Mouse (Mus musculus) spleen, adult 18-20 months (tissue): ENCODE measurements around the gene Ubtd1.

Experiments used
- DNase-seq, 2 experiments: peaks; one replicate each; pipeline ENCODE4 v3.0.0; 2022; ENCODE audit warnings: mixed read lengths in 2 of 2

The Ubtd1 gene

DNA sequence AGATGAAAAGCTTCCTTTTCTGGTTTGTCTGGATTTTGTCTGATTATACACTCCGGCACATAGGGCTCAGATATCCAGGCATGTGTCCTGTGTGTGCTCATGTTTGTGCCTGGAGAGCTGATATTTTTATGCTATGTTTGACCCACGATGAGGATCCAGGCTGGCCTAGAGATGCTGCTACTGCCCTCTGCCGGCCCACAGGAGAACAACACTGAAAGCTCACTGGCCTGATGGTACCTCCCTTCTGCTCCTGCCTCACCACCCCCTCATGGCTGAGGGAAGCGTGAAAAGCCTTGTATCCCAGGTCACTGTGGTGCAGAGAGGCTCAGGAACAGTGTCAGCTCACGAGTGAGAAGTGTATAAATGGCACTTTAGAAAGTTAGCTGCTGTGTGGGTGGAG is 44.6 kb downstream of the Ubtd1 start:
- DNase-seq: peak; percentile 47 to 75

DNA sequence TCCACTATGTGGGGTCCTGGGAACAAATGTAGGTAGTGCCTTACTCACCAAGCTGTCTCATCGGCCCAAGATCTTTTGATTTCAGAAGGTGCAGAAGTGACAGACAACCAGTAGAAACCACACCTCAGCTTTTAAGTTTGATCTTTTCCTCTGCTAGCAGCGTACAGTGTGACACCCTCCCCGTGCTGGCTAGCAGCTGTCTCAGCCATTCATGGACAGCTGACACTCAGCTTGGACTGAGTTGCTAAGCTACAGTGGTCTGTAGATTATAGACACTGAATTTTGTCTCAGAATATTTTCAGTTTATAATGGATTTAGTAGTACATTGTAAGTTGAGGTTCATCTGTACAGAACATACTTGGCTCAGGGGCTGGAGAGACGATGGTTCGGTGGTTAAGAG is 49.5 kb downstream of the Ubtd1 start:
- DNase-seq: no peak

DNA sequence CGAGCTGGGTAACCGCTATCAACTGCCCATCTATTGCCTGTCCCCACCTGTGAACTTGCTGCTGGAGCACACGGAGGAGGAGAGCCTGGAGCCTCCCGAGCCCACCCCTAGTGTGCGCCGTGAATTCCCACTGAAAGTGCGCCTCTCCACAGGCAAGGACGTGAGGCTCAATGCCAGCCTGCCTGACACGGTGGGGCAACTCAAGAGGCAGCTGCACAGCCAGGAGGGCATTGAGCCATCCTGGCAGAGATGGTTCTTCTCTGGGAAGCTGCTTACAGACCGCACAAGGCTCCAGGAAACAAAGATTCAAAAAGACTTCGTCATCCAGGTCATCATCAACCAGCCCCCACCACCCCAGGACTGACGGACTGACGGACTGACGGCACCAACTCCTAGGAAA is 52.0 kb downstream of the Ubtd1 start:
- no peak for DNase-seq

DNA sequence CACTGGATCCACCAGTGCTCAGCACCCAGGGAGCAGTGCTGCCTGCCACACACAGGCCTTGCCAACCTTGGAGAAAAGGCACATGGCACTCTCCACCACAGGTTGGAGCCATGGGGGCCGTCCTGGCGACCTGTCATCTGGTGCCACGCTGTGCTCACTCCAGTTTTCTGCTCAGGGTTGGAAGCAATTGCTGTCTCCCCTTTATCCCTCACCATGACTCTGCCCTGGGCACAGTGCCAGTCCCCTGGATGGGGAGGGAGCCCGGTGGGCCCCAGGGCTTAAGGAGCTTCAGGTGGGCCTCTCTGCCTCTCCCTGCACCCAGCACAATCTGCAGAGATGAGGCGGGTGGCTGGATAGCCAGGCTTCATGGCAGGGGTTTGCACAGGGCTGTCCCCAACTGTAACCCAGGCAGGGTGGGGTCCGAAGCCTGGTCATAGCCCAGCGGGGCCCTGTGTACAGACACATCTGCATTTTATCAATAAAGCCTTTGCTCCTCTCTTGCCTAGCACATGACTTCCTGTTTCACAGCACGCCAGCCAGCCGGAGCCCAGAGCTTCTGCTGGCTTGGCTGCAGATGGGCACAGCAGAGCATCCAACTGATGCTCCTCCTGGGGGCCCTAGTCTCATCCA is 52.7 kb downstream of the Ubtd1 start:
- peak in 1 of 2 experiments; percentile 6 for DNase-seq

DNA sequence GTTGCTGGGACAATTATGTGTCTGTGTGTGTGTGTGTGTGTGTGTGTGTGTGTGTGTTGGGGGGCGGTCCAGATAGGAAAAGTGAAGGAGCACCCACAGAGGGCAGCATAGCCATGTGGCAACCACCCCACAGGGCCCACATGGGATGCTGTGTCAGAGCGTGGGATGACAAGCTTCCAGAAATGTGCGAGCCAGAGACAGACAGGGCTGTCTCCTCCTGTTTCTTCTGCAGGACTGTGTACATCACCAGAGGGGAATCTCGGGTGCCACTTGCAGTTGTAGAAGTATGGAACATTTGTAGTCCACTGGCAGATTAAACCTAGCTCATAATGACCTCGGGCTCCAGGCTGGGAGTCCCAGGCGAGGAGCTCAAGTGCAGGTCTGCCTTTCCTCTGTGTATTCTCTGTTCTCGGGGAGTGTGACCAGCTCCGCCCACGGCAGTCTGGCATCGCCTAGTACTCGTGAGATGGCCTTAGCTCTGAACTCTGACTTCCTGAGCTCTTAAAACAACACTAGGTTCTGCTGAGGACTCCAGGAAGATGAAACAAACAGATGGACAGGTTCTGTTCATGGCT is 53.4 kb downstream of the Ubtd1 start:
- DNase-seq: peak in 1 of 2 experiments; percentile 7

DNA sequence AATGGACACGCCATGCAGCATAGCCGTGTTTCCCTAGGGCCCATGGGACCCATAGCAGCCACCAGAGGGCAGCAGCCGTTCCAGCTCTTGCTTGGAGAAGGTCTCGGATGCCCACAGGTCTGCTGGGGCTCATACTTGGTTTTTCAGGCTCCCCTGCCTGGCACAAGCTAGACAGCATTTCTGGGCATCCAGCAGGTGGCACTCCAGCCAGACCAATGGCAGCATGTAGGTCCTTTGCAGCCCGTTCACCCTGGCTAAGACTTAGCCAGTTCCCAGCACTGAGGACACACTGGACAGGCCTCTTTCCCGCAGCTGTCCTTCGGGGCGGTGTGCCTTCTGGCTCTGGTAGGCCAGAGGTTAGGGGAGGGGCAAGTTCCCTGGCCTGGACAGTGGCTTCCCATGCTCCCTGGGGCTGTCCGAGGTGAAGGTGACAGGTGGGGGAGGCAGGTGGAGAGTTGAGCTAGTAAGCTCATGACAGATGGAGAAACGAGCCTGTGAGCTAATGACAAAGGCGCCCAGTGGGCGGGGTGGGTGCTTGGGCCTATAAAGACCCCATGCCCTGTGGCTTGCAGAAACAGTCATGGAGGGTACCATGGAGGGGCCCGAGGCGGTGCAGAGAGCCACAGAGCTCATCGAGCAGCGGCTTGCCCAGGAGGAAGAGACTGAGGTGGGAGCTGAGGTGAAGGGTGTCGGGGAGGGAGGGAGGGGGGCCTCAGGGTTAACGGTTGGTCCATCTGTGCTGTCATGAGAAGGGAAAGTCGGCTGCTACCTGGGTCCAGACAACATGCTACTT is 54.1 kb downstream of the Ubtd1 start, which contains the start of gene Ankrd2:
Gene Ankrd2, plus strand, starts transcription at position 545 of the 793 bp plus-strand sequence.
- DNase-seq: peak; percentile 55 to 66

DNA sequence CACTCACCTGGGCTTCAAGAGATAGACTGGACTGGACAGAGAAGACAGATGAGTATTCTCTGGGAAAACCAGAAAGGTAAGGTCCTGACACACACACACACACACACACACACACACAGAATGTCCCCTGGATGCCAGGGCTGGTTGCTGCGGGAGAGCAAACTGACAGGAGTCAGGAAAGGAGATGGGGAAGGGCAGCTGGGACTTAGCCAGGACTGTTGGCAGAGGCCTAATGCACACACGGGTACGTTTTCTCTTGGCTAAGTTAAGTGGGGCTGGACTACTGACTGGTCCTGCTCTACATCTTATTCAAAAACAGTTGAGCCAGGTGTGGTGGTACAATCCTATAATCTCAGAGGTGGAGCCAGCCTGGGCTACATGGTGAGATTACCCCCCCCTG is 54.8 kb downstream of the Ubtd1 start:
- no peak for DNase-seq

DNA sequence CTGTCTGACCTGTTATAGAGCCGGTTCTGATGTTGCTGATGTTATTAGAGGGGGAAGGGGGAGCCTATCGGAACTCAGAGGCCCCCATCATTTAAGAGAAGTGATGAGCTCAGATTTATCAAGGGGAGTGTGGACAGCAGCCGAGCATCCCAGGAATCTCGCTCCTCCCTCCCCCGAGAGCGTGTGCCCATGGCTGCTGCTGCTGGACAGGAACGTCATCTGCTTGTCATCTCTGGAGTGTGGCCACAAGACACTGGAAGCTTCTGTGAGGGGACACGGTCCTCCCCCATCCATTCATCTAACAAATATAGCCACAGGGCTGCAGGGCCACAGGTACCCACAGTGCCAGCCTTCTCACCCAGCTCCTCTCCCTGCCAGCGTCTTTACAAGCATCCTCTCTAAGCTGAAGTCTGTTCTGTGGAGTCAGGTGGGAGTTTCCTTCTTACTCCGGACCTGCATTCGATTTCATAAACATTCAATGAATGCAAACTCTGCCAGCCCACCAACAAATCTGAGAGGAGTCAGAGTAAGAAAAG is 55.7 kb downstream of the Ubtd1 start:
- DNase-seq: no peak

DNA sequence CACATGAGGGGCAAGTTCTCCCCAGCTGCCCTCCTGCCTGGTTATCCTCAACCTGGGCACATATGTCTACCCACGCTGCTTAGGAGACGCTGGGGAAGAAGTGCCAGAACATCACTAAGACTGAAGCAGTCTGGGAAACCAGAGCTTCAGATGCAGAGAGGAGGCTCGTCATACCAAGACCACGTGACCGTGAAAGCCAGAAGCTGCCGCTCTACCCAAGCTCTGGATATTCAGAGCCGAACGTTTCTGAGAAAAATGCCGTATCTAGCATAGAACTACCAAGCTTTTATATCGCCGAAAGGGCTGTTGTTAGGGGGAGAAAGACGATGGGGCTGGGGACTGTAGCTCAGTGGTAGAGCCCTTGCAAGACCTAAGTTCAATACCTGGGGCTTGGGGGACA is 56.7 kb downstream of the Ubtd1 start:
- no peak for DNase-seq

DNA sequence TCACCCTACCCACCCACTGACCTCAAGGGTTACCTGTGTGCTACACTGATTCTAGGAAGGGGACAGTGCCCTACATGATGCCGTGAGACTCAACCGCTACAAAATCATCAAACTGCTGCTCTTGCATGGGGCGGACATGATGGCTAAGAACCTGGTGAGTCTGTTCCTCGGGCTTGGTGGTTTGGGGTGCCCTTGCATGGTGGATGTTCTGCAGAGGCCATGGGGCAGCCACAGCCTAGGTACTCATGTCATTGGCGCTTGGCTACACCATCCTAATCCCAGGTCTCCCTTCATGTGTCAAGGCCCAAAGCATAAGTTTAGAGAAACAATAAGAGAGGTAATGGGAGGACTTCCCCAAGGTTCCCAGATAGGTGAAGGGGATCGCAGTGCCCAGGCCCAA is 62.4 kb downstream of the Ubtd1 start:
- no peak for DNase-seq

DNA sequence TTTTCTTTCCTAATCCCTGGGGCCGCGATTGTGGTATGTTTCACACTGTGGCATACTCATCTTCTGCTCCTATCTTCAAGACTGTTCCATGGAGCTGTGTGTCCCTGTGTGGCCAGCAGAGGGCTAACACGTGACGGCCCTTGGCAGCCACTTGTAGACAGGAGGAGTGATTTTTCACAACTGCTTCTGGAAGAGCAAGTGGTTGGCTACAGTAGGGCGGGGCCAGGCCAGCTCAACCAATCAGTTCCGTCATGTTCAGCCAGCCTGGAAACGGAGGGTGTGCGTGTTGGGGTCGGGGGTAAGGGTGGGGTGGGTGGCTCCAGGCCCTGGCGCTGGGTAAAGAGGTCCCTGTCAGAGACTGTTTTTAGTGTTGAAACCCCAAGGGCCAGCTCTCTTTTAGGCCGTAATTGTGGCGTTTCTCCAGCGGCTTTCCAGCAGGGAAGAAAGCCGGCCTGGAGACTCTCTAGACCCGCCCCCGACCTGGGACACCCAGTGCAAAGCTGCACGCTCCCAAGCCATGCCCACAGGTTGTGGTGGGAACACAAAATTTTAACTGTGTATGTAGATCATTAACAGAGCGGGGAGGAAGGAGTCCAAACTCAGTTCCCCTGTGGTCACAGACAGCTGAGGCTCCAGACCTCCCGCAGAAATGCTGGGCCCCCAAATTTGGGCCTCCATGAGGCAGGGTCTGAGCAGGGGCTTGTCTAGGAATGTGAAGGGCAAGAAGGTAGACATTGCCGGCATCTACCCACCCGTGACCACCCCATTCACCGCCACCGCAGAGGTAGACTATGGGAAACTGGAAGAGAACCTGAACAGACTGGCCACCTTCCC is 63.9 kb downstream of the Ubtd1 start, which contains the start of gene Hoga1:
Gene Hoga1, plus strand, starts transcription at position 342 of the 834 bp plus-strand sequence.
- DNase-seq: peak in 1 of 2 experiments; percentile 29

DNA sequence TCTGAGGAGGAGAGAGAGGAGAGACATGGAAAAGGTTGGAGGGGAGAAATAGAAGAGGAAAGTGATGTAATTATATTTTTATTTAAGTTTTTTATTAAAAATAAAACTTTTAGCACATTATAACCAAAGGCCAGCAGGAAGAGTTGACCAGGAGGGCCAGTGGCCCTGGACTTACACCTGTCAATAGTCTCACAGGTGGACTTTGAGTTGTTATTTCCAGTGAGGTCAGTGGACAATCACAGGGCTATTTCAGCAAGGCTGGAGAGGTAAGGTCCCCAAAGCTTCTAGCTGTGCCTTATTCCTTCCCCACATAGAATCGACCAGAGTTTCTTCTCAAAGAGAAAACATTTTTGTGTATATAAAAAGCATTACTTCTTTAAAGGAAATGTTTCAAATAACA is 68.7 kb downstream of the Ubtd1 start:
- no peak for DNase-seq

DNA sequence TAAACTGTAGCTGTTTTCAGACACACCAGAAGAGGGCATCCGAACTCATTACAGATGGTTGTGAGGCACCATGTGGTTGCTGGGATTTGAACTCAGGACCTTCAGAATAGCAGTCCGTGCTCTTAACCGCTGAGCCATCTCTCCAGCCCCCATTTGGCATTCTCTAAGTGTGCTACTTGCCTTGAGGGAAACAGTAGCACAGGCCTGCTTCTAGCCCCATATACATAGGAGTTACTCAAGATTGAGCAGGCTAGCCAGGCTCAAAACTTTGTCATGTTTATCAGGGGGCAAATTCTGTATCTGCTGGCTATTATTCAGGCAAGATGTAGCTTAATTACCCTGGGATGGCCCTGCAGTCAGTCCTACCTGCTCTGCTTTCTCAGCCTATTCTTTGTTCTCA is 69.8 kb downstream of the Ubtd1 start:
- DNase-seq: no peak

DNA sequence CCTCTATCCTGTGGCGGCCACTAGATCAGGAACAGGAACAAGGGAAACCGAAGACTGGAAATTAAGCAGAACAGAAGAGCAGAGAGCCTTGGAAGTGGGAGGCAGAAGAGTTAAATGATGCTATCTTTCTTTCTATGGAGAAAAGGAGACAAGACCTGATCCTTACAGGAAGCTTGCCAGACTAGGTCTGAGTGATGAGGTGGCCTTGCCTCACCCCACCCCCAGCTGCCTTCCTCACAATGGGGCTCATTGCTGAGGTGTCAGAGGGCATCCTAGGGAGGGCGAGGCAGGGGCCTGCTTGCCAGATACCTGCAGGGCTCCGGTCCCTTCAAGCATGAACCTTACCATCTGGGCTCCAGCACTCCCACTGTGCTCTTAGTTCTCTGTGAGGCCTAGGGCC is 70.4 kb downstream of the Ubtd1 start, which contains the start of gene 4933411K16Rik:
Gene 4933411K16Rik, plus strand, starts transcription at position 301 of the 400 bp plus-strand sequence.
- DNase-seq: no peak

DNA sequence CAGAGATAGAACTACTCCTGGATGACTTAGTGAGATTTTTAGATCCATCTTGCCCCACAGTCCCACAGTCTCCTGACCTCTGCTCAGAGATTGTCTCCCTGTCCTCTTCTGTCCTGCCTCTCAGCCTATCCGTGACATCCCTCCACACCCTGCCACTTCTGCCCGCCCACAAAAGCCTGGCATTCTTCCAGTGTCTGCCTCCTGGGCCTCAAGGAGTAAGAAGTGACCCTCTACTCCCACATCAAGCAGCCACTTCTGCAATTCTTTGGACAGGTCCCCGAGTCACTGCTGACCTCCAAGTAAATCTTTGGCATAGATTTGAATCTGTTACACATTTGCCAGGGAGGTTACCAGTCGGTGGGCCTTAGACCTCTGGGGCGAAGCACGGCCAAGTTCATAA is 72.7 kb downstream of the Ubtd1 start:
- DNase-seq: no peak

DNA sequence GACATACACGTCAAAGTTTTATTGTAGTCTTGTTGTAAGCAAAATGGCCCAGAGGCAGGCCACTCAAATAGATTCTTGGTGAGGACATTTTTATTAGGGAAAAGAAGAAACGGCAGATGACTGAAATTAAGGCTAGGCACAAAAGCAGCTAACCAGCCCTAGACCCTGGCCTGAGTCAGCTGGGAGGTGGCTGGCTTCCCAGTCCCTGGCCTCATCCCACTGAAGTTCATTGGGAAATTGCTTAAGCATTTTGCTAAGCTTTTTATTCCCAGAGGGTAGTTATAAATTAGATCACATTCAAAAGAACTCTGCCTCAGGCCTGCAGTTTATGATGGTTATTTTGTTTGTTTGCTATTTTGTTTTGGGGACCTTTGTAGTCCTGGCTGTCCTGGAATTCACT is 74.3 kb downstream of the Ubtd1 start:
- DNase-seq: no peak

DNA sequence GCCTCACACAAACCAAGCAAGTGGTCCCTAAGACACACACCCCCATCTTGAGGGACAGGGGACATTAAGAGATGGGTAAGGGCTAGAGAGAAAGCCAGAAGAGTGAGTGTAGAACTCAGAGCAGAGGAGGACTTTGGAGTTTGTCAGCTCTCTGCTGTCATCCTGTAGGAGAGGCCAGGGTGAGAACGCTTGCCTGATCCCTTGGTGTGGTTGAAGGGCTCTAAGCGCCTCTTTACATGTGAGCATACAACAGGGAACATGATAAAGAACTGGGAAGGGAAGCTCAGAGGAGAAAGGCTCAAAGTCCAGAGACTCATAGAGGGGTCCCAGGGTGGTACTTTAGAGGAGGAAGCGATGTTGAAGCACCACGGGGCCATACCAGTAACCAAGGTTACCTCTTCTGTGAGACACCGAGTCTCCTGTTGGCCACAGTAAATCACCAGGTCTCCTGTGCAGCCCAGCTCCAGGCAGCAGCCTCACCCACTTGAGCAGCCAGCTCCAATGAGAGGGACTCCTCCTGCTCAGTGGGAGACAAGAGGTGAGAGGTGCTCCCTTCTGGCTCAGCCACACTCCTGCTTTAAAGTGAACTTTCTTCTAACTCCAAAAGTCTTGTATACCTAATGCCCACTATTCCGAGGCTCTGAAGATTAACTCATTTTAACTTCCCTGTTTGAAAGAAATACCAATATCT is 75.3 kb downstream of the Ubtd1 start:
- DNase-seq: no peak

DNA sequence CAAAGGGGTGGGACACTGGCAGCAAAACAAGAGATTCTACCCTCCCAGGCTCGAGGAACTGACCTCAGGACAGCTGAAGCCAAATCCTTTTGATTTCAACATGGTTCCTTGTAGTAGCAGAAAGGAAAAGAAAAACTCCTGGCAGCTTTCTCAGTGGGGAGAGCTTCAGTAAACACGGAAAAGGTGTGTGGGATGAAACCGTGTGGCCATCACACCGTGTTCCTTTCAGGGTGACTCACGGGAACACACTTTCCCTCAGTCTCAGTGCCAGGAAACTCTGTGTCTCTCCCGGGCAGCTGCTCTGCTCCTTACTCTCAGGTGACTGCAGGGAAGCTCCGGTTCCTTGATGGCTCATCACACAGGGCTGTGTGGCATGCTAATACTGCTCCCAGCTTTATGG is 76.9 kb downstream of the Ubtd1 start:
- no peak for DNase-seq

DNA sequence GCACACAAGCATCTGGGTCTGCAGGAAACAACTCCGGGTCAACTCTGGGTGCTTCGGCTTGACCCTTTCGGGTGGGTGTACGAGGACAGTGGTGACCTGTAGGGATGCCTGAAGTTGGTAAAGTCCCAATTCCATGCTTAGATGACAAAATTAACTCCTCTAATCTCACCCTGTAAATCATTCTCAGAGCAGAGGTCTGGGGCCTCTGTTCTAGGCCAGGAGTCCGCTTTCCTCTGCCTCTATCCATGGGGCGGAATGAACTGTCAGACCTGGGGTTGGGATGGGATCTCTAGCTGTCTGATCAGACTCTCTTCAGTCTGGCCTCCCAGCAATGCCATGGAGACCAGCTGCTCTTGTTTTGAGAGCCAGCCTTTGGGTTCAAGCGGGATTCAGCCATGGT is 79.9 kb downstream of the Ubtd1 start:
- DNase-seq: no peak

DNA sequence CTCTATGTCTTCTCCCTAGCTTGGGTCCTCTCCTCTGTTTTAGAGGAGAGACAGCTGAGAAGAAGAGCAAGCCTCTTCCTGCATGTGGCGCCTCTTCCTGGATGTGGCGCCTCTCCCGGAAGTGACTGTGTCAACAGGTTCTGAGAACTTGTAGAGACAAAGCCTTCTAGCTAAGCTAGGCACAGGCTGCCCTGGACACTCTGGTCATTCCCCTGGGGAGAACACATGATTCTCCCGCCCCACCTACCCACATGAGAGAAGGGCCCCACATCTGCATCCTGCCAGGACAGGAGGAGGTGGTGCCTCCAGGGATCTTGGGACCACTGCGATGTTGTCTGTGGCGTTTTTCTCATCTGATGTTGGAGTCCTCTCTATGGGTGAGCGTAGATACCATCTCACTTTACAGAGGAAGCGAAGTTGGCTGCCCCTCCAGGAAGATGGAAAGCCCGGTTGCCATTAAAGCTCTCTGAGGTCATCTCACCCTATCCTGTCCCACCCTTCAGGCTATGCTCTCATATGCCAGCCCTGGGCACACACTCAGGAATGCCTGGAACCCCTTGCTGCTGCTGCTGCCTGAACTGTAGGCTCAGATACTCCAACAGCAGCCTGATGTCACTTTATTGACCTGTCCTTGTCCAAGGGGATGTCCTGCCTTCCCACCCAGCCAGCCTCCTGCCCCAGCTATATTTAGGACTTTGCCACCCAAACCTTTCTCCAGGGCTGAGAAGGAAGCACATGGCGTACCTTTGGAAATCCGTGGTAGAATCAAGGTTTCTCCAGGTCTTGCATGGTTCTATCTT is 87.1 kb downstream of the Ubtd1 start:
- DNase-seq: no peak

DNA sequence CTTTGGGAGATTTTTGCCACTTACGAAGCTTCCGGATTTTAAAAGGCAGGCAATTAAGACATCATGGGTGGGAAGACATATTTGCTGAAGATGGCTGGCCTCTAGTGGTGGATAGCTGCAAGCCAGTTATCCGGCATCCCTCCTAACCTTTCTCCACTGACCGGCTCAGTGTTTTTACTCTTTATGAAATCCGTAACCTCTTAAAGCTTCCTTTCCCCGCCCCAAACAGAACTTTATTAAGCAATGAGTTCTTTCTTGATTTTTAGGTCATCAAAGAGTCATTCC is 87.6 kb downstream of the Ubtd1 start:
- DNase-seq: no peak

DNA sequence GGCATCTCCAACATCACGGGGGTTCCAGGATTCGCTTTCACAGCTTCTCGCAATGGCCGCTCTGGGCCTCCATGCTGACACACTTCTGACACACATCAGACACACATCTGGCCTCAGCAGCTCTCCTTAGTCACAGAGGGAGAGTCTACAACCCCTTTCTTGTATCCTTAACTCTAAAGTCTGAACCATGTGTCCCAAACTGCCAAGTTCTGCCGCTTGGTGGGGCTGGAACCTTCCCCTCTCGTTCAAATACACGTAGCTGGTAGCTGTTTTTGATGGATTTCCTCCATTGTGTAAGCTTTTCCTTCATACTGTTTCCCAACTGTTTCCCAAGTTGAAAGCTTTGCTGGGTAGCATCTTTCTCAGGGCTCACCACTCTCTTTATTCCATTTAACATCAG is 89.7 kb downstream of the Ubtd1 start:
- no peak for DNase-seq
